Mouse (Mus musculus) neural tube, embryonic 12.5 days (tissue): ENCODE measurements around the gene Ier5l. TPM values are rescaled to one million over a fixed set of nuclear protein-coding genes. Genes with fewer than 3 reads are reported as not detected.
A peak's percentile ranks its signal among the peaks of the same experiment; 100 is the strongest.

Source experiments
- ATAC-seq: fragments of 200-750 bp; cut with Nextera tagmentation; 2 replicates; pipeline ENCODE4 v1.8.0; 2017; ENCODE audit warnings: low read depth, mild to moderate bottlenecking, moderate TSS enrichment, moderate library complexity; ENCODE audit not compliant: low FRiP score
- H3K27ac ChIP-seq: fragments of 300-500 bp; sonication (generic); 2 replicates; pipeline ENCODE4 v1.5.1; 2016
- H3K27me3 ChIP-seq: fragments of 300-500 bp; sonication (generic); replicated peaks from 2 replicates; pipeline ENCODE4 v1.6.1; 2016; ENCODE audit warnings: mild to moderate bottlenecking
- H3K36me3 ChIP-seq: fragments of 300-500 bp; sonication (generic); 2 replicates; pipeline ENCODE4 v1.6.1; 2016; ENCODE audit warnings: mild to moderate bottlenecking
- H3K4me1 ChIP-seq: fragments of 300-500 bp; sonication (generic); 2 replicates; pipeline ENCODE4 v1.6.1; 2016
- H3K4me2 ChIP-seq: fragments of 300-500 bp; sonication (generic); replicated peaks from 2 replicates; pipeline ENCODE4 v1.6.1; 2016; ENCODE audit warnings: mild to moderate bottlenecking
- H3K4me3 ChIP-seq: fragments of 300-500 bp; sonication (generic); 2 replicates; pipeline ENCODE4 v1.5.1; 2016
- H3K9ac ChIP-seq: fragments of 300-500 bp; sonication (generic); 2 replicates; pipeline ENCODE4 v1.6.1; 2016; ENCODE audit warnings: mild to moderate bottlenecking
- H3K9me3 ChIP-seq: fragments of 300-500 bp; sonication (generic); 2 replicates; pipeline ENCODE4 v1.6.1; 2016; ENCODE audit warnings: mild to moderate bottlenecking
- WGBS: fragments of 180-500 bp; shearing (Covaris S2); methylation state at CpG from one replicate; pipeline ENCODE4 v1.1.7; 2016; 5-methylcytosine and 5-hydroxymethylcytosine counted together
- polyA plus RNA-seq: library from polyadenylated mRNA; unstranded; fragments of >200 nt; fragmentation: Nextera tagmentation; extraction: Ambion mirVana; gene quantifications from 2 replicates; pipeline ENCODE4 v1.2.1, GENCODE M21; 2016

Gene Ier5l
- polyA plus RNA-seq, 1 experiment from 2014 or later, result 5.7 TPM

- Histone ChIP-seq H3K4me2 (no peak overlapping the region), H3K36me3 (peaks cover 60% of the 10 kb centered on the region), H3K27me3 (no peaks in the 10 kb centered on the region), H3K9ac (no peak overlapping the region), H3K9me3 (peaks cover 7% of the 10 kb centered on the region; the same call in 1 of the 2 replicates), H3K4me3 (no peak overlapping the region), H3K27ac (no peak overlapping the region), H3K4me1 (peaks cover 35% of the 10 kb centered on the region)
- WGBS, result 86% methylated on average over 10 of the region's 10 CpGs
- no peak for ATAC-seq
Observed at GRCm38 (mm10) chr2:30446891-30447826, 26.9 kb downstream of the Ier5l start.

GRCm38 (mm10) chr2:30445312-30445711 is 28.7 kb downstream of the Ier5l start:
- Histone ChIP-seq H3K9ac (peak overlapping the region; percentile 29; the same call in 1 of the 2 replicates), H3K27me3 (no peaks in the 10 kb centered on the region), H3K36me3 (peaks cover 56% of the 10 kb centered on the region), H3K4me3 (no peak overlapping the region), H3K9me3 (peaks cover 4% of the 10 kb centered on the region; the same call in 1 of the 2 replicates), H3K4me2 (peak overlapping the region; percentile 8; the same call in 1 of the 2 replicates), H3K4me1 (peaks cover 53% of the 10 kb centered on the region), H3K27ac (no peak overlapping the region)
- WGBS, result 21% methylated on average over 2 of the region's 2 CpGs
- ATAC-seq, result no peak

- Histone ChIP-seq H3K4me3 (no peak overlapping the region), H3K27me3 (no peaks in the 10 kb centered on the region), H3K27ac (no peak overlapping the region), H3K4me2 (no peak overlapping the region), H3K9me3 (no peaks in the 10 kb centered on the region), H3K36me3 (peaks cover 55% of the 10 kb centered on the region), H3K9ac (no peak overlapping the region), H3K4me1 (peaks cover 58% of the 10 kb centered on the region)
- ATAC-seq, result no peak
Observed at GRCm38 (mm10) chr2:30444450-30444849, 29.6 kb downstream of the Ier5l start.

- H3K27me3 ChIP-seq, result no peaks in the 10 kb centered on the region
- ATAC-seq, result no peak
- peaks cover 55% of the 10 kb centered on the region for H3K36me3 ChIP-seq
- H3K4me2 ChIP-seq, result no peak overlapping the region
- WGBS, result 84% methylated on average over 5 of the region's 5 CpGs
- peaks cover 58% of the 10 kb centered on the region for H3K4me1 ChIP-seq
- no peaks in the 10 kb centered on the region for H3K9me3 ChIP-seq
- no peak overlapping the region for H3K27ac ChIP-seq
- no peak overlapping the region for H3K4me3 ChIP-seq
- no peak overlapping the region for H3K9ac ChIP-seq
Observed at GRCm38 (mm10) chr2:30444006-30444405, 30.0 kb downstream of the Ier5l start.

- peaks cover 58% of the 10 kb centered on the region for H3K36me3 ChIP-seq
- H3K4me1 ChIP-seq, result peaks cover 58% of the 10 kb centered on the region
- WGBS, result 84% methylated on average over 4 of the region's 4 CpGs
- no peak overlapping the region; the same call in 1 of the 2 replicates for H3K27ac ChIP-seq
- H3K9ac ChIP-seq, result no peak overlapping the region
- H3K9me3 ChIP-seq, result no peaks in the 10 kb centered on the region
- no peaks in the 10 kb centered on the region for H3K27me3 ChIP-seq
- H3K4me3 ChIP-seq, result no peak overlapping the region
- ATAC-seq, result no peak
- H3K4me2 ChIP-seq, result 0 out of 2 replicates have a peak overlapping the region, but pooled peaks have one; percentile 2
Observed at GRCm38 (mm10) chr2:30443281-30443680, 30.7 kb downstream of the Ier5l start.

GRCm38 (mm10) chr2:30442498-30442890 is 31.5 kb downstream of the Ier5l start:
- WGBS, result 61% methylated on average over 5 of the region's 5 CpGs
- H3K4me3 ChIP-seq, result no peak overlapping the region
- H3K9me3 ChIP-seq, result no peaks in the 10 kb centered on the region
- peak overlapping the region; percentile 43 for H3K4me2 ChIP-seq
- no peak for ATAC-seq
- H3K36me3 ChIP-seq, result peaks cover 60% of the 10 kb centered on the region
- no peaks in the 10 kb centered on the region for H3K27me3 ChIP-seq
- H3K4me1 ChIP-seq, result peaks cover 58% of the 10 kb centered on the region
- peak overlapping the region; percentile 86 for H3K27ac ChIP-seq
- peak overlapping the region; percentile 53 for H3K9ac ChIP-seq

- Histone ChIP-seq H3K9ac (peak overlapping the region; percentile 53), H3K4me3 (no peak overlapping the region), H3K4me1 (peaks cover 58% of the 10 kb centered on the region), H3K27ac (peak overlapping the region; percentile 86), H3K27me3 (no peaks in the 10 kb centered on the region), H3K9me3 (no peaks in the 10 kb centered on the region), H3K36me3 (peaks cover 57% of the 10 kb centered on the region), H3K4me2 (peak overlapping the region; percentile 43)
- WGBS, result 7% methylated on average over 15 of the region's 15 CpGs
- ATAC-seq, result peak; percentile 82
Observed at GRCm38 (mm10) chr2:30441518-30442497, 32.2 kb downstream of the Ier5l start.

GRCm38 (mm10) chr2:30440701-30441517 is 33.1 kb downstream of the Ier5l start:
- no peaks in the 10 kb centered on the region for H3K9me3 ChIP-seq
- no peaks in the 10 kb centered on the region for H3K27me3 ChIP-seq
- 0 out of 2 replicates have a peak, but pooled peaks have one; percentile 23 for ATAC-seq
- no peak overlapping the region for H3K4me3 ChIP-seq
- peak overlapping the region; percentile 43 for H3K4me2 ChIP-seq
- peaks cover 58% of the 10 kb centered on the region for H3K4me1 ChIP-seq
- H3K36me3 ChIP-seq, result peaks cover 54% of the 10 kb centered on the region
- peak overlapping the region; percentile 53; the same call in 1 of the 2 replicates for H3K9ac ChIP-seq
- H3K27ac ChIP-seq, result peak overlapping the region; percentile 86
- WGBS, result 21% methylated on average over 12 of the region's 12 CpGs

GRCm38 (mm10) chr2:30440211-30440700 is 33.8 kb downstream of the Ier5l start:
- peaks cover 49% of the 10 kb centered on the region for H3K36me3 ChIP-seq
- H3K9me3 ChIP-seq, result no peaks in the 10 kb centered on the region
- no peak overlapping the region for H3K4me2 ChIP-seq
- H3K9ac ChIP-seq, result 0 out of 2 replicates have a peak overlapping the region, but pooled peaks have one; percentile 38
- no peak for ATAC-seq
- H3K4me3 ChIP-seq, result no peak overlapping the region
- H3K27ac ChIP-seq, result peak overlapping the region; percentile 68
- WGBS, result 79% methylated on average over 3 of the region's 3 CpGs
- H3K27me3 ChIP-seq, result no peaks in the 10 kb centered on the region
- H3K4me1 ChIP-seq, result peaks cover 54% of the 10 kb centered on the region

- Histone ChIP-seq H3K9me3 (no peaks in the 10 kb centered on the region), H3K36me3 (peaks cover 44% of the 10 kb centered on the region), H3K27ac (no peak overlapping the region), H3K9ac (no peak overlapping the region), H3K4me1 (peaks cover 48% of the 10 kb centered on the region), H3K4me2 (no peak overlapping the region), H3K27me3 (no peaks in the 10 kb centered on the region), H3K4me3 (no peak overlapping the region)
- WGBS, result 91% methylated on average over 6 of the region's 6 CpGs
- no peak for ATAC-seq
Observed at GRCm38 (mm10) chr2:30439631-30440030, 34.4 kb downstream of the Ier5l start.

- no peak overlapping the region for H3K4me2 ChIP-seq
- H3K9ac ChIP-seq, result no peak overlapping the region
- H3K27ac ChIP-seq, result no peak overlapping the region
- WGBS, result 93% methylated on average over 4 of the region's 4 CpGs
- no peaks in the 10 kb centered on the region for H3K9me3 ChIP-seq
- H3K36me3 ChIP-seq, result peaks cover 48% of the 10 kb centered on the region
- no peaks in the 10 kb centered on the region for H3K27me3 ChIP-seq
- ATAC-seq, result no peak
- peaks cover 30% of the 10 kb centered on the region for H3K4me1 ChIP-seq
- H3K4me3 ChIP-seq, result no peak overlapping the region
Observed at GRCm38 (mm10) chr2:30437791-30438190, 36.2 kb downstream of the Ier5l start.
